Mouse (Mus musculus): Measurements from ENCODE around the gene Gpr3.

The Gpr3 gene

GRCm38 (mm10) chr4:133211751-133212561, at the start of gene Gpr3, which contains the start of gene Cd164l2:
Gene Gpr3, minus strand, starts transcription at chr4:133212536.
Gene Cd164l2, plus strand, starts transcription at chr4:133212131.
- no peak for DNase-seq

GRCm38 (mm10) chr4:133261641-133262374, 49.5 kb upstream of the Gpr3 start:
- no peak for DNase-seq

- DNase-seq = no peak
Measured at GRCm38 (mm10) chr4:133257798-133258408, 45.6 kb upstream of the Gpr3 start.

GRCm38 (mm10) chr4:133257230-133257629, 44.9 kb upstream of the Gpr3 start:
- peak; percentile 46 to 67 for DNase-seq

GRCm38 (mm10) chr4:133256820-133257219, 44.5 kb upstream of the Gpr3 start:
- peak; percentile 43 to 54 for DNase-seq

- no peak for DNase-seq
Measured at GRCm38 (mm10) chr4:133255392-133255791, 43.1 kb upstream of the Gpr3 start.

GRCm38 (mm10) chr4:133253412-133253811, 41.1 kb upstream of the Gpr3 start:
- DNase-seq = peak; percentile 23 to 38

- DNase-seq = peak; percentile 44 to 53
Measured at GRCm38 (mm10) chr4:133252089-133252488, 39.8 kb upstream of the Gpr3 start.

- DNase-seq = peak; percentile 61 to 74
Measured at GRCm38 (mm10) chr4:133251214-133251613, 38.9 kb upstream of the Gpr3 start.

- peak; percentile 91 to 92 for DNase-seq
Measured at GRCm38 (mm10) chr4:133250609-133251008, 38.3 kb upstream of the Gpr3 start.

GRCm38 (mm10) chr4:133247806-133248449, 35.6 kb upstream of the Gpr3 start:
- DNase-seq = no peak

- DNase-seq = peak; percentile 60 to 73
Measured at GRCm38 (mm10) chr4:133247072-133247471, 34.7 kb upstream of the Gpr3 start.

- no peak for DNase-seq
Measured at GRCm38 (mm10) chr4:133244289-133244688, 32.0 kb upstream of the Gpr3 start.

- peak; percentile 46 to 54 for DNase-seq
Measured at GRCm38 (mm10) chr4:133243538-133243937, 31.2 kb upstream of the Gpr3 start.

GRCm38 (mm10) chr4:133242710-133243109, 30.4 kb upstream of the Gpr3 start:
- DNase-seq = no peak

- DNase-seq = no peak
Measured at GRCm38 (mm10) chr4:133241910-133242309, 29.6 kb upstream of the Gpr3 start.

GRCm38 (mm10) chr4:133240934-133241908, 28.9 kb upstream of the Gpr3 start:
- DNase-seq = peak; percentile 96

GRCm38 (mm10) chr4:133240490-133240921, 28.2 kb upstream of the Gpr3 start, which contains the start of gene Map3k6:
Gene Map3k6, plus strand, starts transcription at chr4:133240818.
- peak; percentile 61 to 75 for DNase-seq

- no peak for DNase-seq
Measured at GRCm38 (mm10) chr4:133237911-133238310, 25.6 kb upstream of the Gpr3 start.

GRCm38 (mm10) chr4:133235415-133235814, 23.1 kb upstream of the Gpr3 start:
- no peak for DNase-seq

- DNase-seq = no peak
Measured at GRCm38 (mm10) chr4:133234771-133235170, 22.4 kb upstream of the Gpr3 start.

All from kidney, postnatal 4 days (tissue).